Mouse (Mus musculus) ovary, adult 2 months (tissue): ENCODE results near the gene Rab3gap2. TPM values are rescaled to one million over a fixed set of nuclear protein-coding genes. Genes with fewer than 3 reads are reported as not detected.

Source experiments
- polyA plus RNA-seq: library from polyadenylated mRNA; depleted of rRNA; stranded (reverse); fragments of >200 nt; gene quantifications from 2 replicates; pipeline ENCODE4 v1.2.3, GENCODE M21; 2012; rRNA removed

Gene Rab3gap2
- 17.7 and 21.2 TPM in 2 replicates for polyA plus RNA-seq

DNA sequence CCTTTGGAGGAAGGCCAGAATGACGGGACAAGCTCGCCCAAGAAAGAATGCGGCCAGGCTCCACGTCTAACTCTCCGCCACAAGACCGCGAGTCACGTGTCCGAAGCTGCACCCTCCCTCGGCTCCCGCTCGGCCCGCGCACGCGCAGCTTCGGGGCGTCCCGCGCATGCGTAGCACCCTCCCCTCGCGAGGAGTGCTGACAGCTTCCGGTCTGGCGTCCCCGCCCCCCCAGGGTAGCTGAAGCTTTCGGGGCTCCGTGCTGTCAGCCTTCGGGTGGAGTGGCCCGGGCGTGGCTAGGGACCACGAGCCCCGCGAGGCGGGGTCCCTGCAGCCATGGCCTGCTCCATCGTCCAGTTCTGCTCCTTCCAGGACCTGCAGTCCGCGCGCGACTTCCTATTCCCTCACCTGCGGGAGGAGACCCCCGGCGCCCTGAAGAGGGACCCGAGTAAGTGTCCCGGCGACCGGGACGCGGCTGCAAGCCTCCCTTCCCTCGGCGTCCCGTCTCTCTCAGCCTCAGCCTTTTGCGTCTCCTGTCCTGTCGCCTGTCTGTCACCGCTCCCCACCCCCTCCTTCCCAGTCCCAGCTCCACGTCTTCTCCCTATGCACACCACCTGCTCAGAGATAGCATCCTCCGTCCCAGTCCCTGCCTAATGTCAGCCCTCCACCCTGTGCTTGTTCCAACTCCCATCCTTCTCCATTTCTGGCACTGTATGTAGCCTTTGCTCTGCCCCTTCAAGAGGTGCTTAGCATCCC lies at the start of gene Rab3gap2:
Rab3gap2 (plus strand) TSS at position 209 of the 753 bp plus-strand sequence.

DNA sequence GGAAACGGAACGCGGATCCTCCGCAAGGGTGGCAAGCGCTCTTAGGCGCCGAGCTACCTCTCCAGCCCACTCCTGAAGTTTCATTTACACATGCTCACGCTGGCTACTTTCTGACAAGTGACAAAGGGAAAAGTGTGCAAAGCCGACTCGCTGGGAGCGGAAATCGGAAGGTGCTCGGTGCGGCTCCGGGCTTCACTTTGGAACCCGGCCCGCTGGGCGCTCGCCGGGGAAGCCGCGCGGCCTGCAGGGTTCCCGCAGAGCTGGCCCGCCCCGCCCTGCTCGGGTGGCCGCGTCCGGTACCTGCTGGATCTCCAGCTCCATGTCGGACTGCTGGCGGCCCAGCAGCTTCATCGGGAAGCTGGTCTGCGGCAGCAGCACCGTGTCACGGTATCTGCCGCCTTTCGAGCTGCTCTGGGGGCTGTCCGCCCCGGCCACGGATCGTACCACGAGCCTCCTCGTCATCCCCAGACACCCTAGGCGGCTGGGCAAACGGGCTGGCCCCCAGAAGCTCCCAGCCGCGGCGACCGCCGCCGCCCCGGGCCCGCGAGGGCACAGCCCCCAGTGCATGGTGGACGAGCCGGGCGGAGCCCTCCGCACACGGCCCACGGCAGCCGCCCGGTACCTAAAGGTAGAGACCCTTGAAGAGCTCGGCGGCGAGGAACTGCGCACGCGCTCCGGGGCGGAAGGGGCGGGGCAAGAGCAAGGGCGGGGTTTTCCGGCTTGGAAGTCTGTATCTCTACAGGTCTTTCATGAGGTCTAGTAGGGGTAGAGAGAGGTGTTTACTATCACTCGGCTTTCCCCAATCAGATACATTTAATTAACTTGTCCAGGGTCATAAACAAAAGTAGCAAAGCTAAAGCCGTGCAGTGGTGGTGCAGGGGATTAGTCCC lies 125.0 kb downstream of the Rab3gap2 start, which contains the start of gene Iars2:
Iars2 (minus strand) TSS at position 676 of the 890 bp plus-strand sequence.

DNA sequence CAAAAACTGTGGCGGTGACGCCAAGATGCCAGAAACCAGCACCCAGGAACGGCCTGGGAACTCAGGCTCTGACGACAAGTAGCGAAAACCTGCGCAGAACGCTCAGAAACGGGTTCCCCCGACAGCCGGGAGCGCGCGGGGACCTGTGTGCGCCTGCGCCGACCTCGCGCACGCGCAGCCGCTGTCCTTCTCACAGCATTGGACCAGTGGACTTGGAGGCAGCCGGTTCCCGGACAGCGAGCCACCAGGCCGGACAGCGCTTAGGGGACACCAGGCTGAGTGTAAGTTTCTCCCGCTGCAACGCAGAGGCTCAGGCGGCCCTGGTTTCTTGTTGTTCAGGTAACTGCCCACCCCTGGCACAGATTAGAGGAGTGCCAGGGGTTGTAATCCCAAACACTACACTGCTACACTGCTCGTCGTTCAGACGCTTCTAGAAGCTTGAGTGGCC lies 128.1 kb downstream of the Rab3gap2 start, which contains the start of gene Bpnt1:
Bpnt1 (plus strand) TSS at position 167 of the 448 bp plus-strand sequence.

Other genes with a start within 250 kb of the Rab3gap2 start
- 22.9 and 26.2 TPM in 2 replicates for gene Mark1, start 204.5 kb upstream of the Rab3gap2 start, polyA plus RNA-seq
- 30.2 and 44.2 TPM in 2 replicates for gene Iars2, start 125.3 kb downstream of the Rab3gap2 start, polyA plus RNA-seq
- gene Bpnt1, start 128.0 kb downstream of the Rab3gap2 start, polyA plus RNA-seq = 47.4 and 62.2 TPM in 2 replicates
- 7.3 and 9.0 TPM in 2 replicates for gene Eprs, start 158.9 kb downstream of the Rab3gap2 start, polyA plus RNA-seq